Mouse (Mus musculus) lung, adult 2 months (tissue): ENCODE results near the gene Cnpy3. TPM values are rescaled to one million over a fixed set of nuclear protein-coding genes. Genes with fewer than 3 reads are reported as not detected.

Source experiments
- DNase-seq: peaks from one replicate; pipeline ENCODE4 v3.0.0; 2022
- H3K4me1 ChIP-seq: fragments of 200-500 bp; 2 replicates; pipeline ENCODE4 v1.6.1; 2011; ENCODE audit warnings: low read length; ENCODE audit not compliant: control insufficient read depth, insufficient read depth
- H3K4me3 ChIP-seq: fragments of 200-500 bp; replicated peaks from 2 replicates; pipeline ENCODE3; 2011; ENCODE audit warnings: low read depth, mild to moderate bottlenecking, control low read depth, low read length; ENCODE audit errors: extremely low read depth
- CTCF ChIP-seq: fragments of 200-500 bp; IDR thresholded peaks from 2 replicates; pipeline ENCODE4 v1.5.1; 2011; ENCODE audit warnings: mild to moderate bottlenecking, low read length, control low read depth; ENCODE audit not compliant: insufficient read depth
- POLR2A ChIP-seq: fragments of 200-500 bp; IDR thresholded peaks from 2 replicates; pipeline ENCODE4 v1.6.1; 2011; ENCODE audit warnings: low read depth, mild to moderate bottlenecking, control low read depth, low read length, borderline replicate concordance; ENCODE audit errors: extremely low read depth
- WGBS: fragments of 180-500 bp; shearing (Covaris S2); methylation state at CpG from one replicate; pipeline ENCODE4 v1.1.7; 2018; 5-methylcytosine and 5-hydroxymethylcytosine counted together
- polyA plus RNA-seq: library from polyadenylated mRNA; depleted of rRNA; stranded (reverse); fragments of >200 nt; gene quantifications from 2 replicates; pipeline ENCODE4 v1.2.3, GENCODE M21; 2012

The Cnpy3 gene
- polyA plus RNA-seq, 1 experiment = 59.7 TPM

DNA sequence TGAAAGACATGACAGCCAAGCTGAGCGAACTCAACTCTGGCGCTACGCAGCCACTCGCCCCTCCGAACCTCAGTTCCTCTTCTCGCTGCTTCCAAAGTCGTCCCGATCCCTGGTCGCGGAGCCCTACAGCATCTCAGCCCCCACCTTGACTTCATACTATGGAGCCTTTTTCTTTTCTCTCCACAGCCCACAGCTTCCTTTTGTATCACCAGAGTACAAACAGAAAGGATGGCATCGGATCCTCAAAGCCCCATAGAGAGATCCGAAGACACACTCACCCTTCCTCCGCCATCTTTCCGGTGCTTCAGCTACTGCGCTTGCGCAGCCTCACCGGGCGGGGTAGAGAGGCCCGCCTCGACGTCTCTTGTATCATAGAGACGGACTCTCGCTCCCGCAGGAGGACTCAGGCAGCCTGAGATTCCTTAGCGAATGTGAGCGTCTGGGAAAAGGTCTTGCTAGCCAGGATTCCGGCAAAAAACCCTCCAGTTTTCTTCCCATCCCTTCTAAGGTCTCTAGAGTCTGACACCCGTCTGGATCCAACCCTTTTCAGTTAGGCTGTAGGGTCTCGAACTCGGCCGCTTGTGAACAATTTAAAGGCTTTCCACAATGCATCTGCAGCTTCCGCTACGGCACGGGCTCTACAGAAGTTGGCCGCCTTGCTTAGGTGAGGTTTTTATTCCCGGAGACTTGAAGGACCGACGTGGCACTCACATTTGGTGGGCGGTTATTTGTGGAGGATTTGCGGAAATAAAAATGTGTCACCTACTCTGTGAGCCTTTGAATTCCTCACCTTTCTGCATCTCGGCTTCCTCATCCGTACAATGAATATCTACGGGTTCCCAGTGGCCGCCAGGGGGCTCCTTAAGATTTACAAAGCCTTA, 30.6 kb upstream of the Cnpy3 start, which contains the start of gene Rpl7l1:
Rpl7l1 (minus strand) TSS at position 332 of the 881 bp plus-strand sequence.
- peak; percentile 87 for DNase-seq
- WGBS = under 1% methylated on average over 44 of the region's 44 CpGs
- Histone ChIP-seq H3K4me1 (peaks cover 2% of the 10 kb centered on the region; the same call in 1 of the 2 replicates), H3K4me3 (peak within 1 kb of the TSS; percentile 84)
- TF ChIP-seq CTCF (peak; percentile 46), POLR2A (peak; percentile 92; the same call in 1 of the 2 replicates)

DNA sequence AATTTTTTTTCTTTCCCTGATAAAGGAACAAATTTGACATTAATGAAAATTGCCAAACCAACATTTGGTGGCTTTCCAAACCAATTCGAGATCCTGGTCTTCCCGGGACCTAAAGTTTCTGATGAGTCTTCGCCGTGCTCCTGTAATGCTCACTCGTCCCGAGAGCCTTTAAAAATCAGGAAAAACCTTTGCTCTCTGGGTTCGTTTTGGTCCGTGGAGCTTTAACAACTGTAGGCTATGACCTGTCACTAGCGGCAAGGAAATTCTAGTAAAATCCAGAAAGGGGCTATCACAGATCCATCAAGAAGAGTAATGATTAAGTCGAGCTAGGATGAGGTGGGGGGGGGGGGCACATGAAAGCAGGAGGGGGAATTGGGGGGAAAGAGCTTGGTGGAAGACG, 29.9 kb upstream of the Cnpy3 start:
- Histone ChIP-seq H3K4me1 (peaks cover 2% of the 10 kb centered on the region; the same call in 1 of the 2 replicates), H3K4me3 (peak overlapping the region; percentile 84)
- TF ChIP-seq POLR2A (no peak), CTCF (no peak)
- WGBS = 1% methylated on average over 11 of the region's 11 CpGs
- DNase-seq = no peak

DNA sequence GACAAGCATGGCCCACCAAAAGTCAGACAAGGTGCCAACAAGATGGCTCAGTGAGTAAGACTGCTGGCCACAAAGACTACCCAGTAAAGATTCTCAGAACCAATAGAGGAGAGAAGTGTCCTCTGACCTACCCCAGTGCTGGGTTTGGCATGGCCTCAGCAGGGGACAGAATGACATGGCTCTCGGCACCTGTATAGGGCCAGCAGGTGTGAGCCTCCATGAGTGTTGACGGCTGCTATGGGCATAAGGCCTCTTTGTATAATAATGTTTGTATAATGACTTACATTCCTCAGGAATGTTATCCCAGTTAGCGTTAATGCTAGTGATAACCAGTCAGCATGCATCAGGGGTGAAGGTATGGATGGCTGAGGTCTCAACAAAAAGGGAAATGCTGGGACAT, 24.1 kb upstream of the Cnpy3 start:
- WGBS = 64% methylated on average over 3 of the region's 3 CpGs

DNA sequence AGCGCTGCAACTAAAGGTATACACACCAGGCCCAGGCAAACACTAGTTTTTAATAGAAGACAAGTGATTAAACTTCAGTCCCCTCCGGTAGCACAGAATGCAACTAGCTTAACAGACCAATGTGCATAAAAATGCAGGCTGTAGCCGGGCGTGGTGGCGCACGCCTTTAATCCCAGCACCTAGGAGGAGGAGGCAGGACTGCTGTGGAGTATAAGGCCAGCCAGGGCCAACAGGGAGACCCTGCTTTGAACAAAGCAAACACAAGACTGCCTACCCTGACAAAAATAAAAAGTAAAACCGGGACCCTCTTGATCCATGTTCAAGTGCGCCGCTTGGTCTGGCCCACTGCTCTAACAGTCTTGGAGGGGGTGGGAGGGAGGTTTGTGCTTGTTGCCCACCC, 23.1 kb upstream of the Cnpy3 start:
- no peak for DNase-seq
- TF ChIP-seq CTCF (no peak), POLR2A (no peak)
- 91% methylated on average over 9 of the region's 9 CpGs for WGBS
- peaks cover 2% of the 10 kb centered on the region; the same call in 1 of the 2 replicates for H3K4me1 ChIP-seq
- no peak overlapping the region for H3K4me3 ChIP-seq

More for the DNA sequence above, 24.1 kb upstream of the Cnpy3 start:
- no peak for TF ChIP-seq CTCF
- TF ChIP-seq POLR2A = no peak
- peaks cover 2% of the 10 kb centered on the region; the same call in 1 of the 2 replicates for H3K4me1 ChIP-seq
- H3K4me3 ChIP-seq = no peak overlapping the region
- DNase-seq = no peak

DNA sequence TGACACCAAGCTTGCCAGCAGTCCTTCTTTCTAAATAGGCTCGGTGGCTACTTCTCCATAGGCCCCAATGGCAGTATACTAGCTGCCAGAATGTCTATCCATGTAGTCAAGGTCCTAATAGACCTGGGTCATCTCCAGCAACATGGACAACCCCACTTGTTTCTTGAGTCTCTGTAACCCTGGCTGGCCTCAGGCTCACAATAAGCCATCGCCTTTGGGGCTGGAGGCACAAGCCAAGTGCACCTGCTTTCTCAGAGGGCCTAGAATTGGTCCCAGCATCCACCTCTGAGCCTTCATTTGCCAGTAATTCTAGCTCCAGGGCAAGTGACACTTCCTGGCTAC, 22.1 kb upstream of the Cnpy3 start:
- no peak for DNase-seq
- WGBS = 50% methylated on average over 2 of the region's 2 CpGs
- H3K4me3 ChIP-seq = no peak overlapping the region
- TF ChIP-seq CTCF = no peak
- no peak for TF ChIP-seq POLR2A
- H3K4me1 ChIP-seq = peaks cover 2% of the 10 kb centered on the region; the same call in 1 of the 2 replicates

DNA sequence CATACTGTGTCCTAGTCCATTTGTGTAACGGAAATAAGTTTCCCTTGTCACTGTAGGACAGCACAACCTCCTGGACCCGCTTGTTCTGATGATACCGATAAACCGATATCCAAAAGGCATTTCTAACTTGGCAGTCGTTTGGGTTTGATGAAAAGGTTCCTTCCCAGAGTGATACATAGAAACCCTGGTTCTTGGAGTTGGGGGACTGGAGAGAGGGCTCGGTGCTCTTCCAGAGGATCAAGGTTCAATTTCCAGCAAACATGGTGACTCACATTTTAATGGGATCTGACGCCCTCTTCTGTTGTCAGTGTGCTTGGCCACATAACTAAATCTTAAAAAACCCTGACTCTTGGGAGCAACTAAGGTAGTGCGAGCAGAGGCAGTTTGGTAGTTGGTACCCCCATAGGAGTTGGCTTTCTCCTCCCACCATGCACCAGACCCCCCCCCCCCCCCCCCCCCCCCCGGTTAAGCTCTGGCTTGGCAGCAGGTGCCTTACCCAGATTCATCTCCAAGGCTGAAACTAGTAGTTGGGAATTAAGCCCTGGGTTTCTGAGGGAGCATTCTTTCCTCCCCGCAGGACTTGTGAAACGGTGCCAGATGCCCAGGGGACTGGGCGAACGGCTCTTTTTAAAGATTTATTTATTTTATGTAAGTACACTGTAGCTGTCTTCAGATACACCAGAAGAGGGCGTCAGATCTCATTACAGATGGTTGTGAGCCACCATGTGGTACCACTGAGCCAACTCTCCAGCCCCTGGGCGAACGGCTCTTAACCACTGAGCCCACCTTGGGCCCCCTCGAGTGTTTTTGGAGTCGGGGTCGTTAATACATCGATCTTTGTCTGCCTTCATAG, 21.5 kb upstream of the Cnpy3 start:
- 6% methylated on average over 20 of the region's 20 CpGs for WGBS
- TF ChIP-seq CTCF = no peak
- no peak for TF ChIP-seq POLR2A
- peak overlapping the region; percentile 96 for H3K4me3 ChIP-seq
- DNase-seq = no peak
- H3K4me1 ChIP-seq = peaks cover 2% of the 10 kb centered on the region; the same call in 1 of the 2 replicates

DNA sequence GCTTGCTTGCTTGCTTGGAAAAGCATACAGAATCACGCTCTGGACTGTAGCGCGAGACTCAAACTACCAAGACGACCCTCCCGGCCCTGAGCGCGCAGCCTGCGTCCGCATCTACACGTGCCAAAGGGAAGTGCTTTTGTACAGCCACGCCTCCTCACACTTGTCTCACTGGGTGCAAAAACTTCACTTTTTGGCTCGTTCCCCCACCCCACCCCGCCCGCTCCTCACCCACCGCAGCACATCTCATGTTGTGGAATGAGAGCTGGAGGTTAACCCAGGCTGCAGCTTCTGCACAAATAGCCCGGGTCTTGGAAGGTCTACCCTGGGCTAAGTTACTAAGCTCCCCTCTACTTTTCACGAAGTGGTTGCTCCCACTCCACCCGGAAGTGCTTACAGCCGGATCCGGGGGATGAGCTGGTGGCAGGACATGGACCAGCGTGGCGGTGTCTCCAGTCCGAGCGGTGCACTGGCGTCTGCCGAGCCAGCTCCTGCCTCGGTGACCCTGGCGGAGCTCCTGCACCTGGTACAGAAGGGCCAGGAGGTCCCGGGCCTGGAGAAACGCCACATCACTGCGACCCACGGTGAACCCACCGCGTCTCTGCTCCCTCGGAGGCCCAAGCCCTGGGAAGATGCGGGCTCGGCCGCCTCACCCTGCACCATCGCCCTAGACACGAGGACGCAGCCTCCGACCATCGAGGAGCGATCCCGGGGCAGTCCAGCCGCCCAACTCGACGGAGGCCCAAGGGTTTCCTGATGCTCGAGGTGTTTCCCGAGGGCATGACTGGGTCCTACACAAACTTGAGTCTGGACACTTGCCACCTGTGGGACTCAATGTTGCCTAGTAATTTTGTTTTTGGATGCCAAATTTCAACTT, 20.6 kb upstream of the Cnpy3 start, which contains the start of gene 2310039H08Rik:
2310039H08Rik (plus strand) TSS at position 232 of the 874 bp plus-strand sequence.
- peak; percentile 85 for DNase-seq
- under 1% methylated on average over 50 of the region's 50 CpGs for WGBS
- peak within 1 kb of the TSS; percentile 96 for H3K4me3 ChIP-seq
- peaks cover 2% of the 10 kb centered on the region; the same call in 1 of the 2 replicates for H3K4me1 ChIP-seq
- TF ChIP-seq CTCF (no peak), POLR2A (peak; percentile 93)

DNA sequence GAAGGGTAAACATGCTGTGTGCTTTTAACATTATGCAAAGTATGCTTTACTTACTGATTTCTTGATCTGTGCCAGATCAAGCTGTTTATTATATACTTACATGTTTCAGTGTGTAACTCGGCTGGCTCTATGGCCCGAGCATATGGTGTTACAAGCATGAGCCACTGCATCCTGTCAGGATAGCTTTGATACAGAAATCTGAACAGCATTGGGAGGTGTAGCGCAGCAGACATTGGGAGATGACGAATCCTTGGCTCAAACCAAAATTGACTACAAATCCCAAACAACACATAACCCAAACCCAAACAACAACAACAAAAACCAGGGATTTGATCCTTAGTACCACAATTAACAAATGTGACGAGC, 20.0 kb upstream of the Cnpy3 start:
- no peak for TF ChIP-seq POLR2A
- no peak for TF ChIP-seq CTCF
- H3K4me3 ChIP-seq = peak overlapping the region; percentile 96
- peaks cover 2% of the 10 kb centered on the region; the same call in 1 of the 2 replicates for H3K4me1 ChIP-seq
- DNase-seq = no peak
- 4% methylated on average over 5 of the region's 5 CpGs for WGBS
